Mouse (Mus musculus) heart, postnatal 0 days (tissue): Measurements from ENCODE around the gene Ferd3l.

Experiments
- CTCF ChIP-seq: IDR thresholded peaks from 2 replicates; pipeline ENCODE4 v1.5.1; 2016; ENCODE audit warnings: antibody characterized with exemption, control low read depth, low read depth
- EP300 ChIP-seq: IDR thresholded peaks from 2 replicates; pipeline ENCODE4 v1.6.1; 2016; ENCODE audit warnings: antibody characterized with exemption, low read depth

DNA sequence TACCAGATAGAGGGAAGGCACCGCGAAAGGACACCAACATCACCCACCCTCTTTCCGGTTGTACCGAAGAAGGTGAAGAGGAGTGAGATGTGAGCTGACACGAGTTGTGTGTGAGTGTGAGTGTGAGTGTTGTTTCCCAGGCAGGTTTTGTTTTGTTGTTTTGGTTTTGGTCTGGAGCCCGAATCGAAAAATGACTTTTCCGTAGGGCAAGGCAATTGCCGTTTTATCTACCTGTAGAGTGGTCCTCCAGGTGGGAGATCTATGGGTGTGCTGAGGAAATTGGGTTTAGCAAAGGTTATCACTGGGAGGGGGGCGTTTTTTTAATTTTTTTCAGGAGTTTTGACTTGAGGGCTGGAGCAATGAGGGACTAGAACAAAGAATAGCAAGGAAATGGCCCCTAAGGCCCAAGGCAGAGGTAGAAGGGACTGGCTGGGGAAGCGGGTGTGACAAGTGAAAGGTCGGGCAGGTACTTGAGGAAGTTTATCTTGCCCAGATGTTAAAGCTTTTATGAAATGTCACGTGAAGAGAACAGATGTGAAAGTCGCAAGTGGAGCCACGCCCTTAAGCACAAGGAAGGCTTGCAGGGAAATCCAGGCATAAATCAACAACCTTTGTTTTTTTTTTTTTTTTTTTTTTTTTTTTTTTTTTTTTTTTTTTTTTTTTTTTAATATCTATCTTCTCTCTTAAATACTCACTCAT lies 35.6 kb downstream of the Ferd3l start:
- no peak for TF ChIP-seq CTCF
- no peak for TF ChIP-seq EP300
